Comparison of ENCODE assay signal across 9 mouse cellular contexts in genomic region chr7:82274011-82274709, GRCm38 (mm10).
DNase-seq lines count a peak whose midpoint lies in the region; ATAC-seq and TF ChIP-seq lines count a peak whose summit lies in the region.
"Had no signal": no experiment of that assay in that cellular context is flagged by ENCODE, and none has a peak within 500 bp of the region (broad histone marks: within the 10 kb centered on the region; RNA-seq: fewer than 3 reads in every experiment).

No protein-coding gene starts in this region.

- no peak overlapping the region for H3ac ChIP-seq in C2C12 (ENCODE audit: control insufficient read depth, insufficient read length, low read depth)

- no peak overlapping the region for H3K4me2 ChIP-seq in stomach, embryonic 16.5 days (ENCODE audit: low read depth, low read length)

- H3K27me3 ChIP-seq in C2C12 (ENCODE audit: control insufficient read depth, insufficient read depth, insufficient read length): no peaks in the 10 kb centered on the region
- H3K27me3 ChIP-seq in stomach, embryonic 16.5 days (ENCODE audit: control insufficient read depth, insufficient read depth, low read length): no peaks in the 10 kb centered on the region

- no peak overlapping the region for H3K27ac ChIP-seq in stomach, embryonic 16.5 days (ENCODE audit: low read length)
- H3K27ac ChIP-seq: macrophage had no signal

- WGBS in stomach, embryonic 16.5 days: 36% methylated on average over 19 of the region's 19 CpGs

- DNase-seq in heart, adult 18-20 months: peak; percentile 53 to 71
- DNase-seq in heart, adult 11 months: no peak
- DNase-seq in cerebellum, adult 8-10 months: peak; percentile 31
- peak; percentile 55 for DNase-seq in gastrocnemius, adult 18-20 months (ENCODE audit: low spot score)
- peak; percentile 52 to 53 for DNase-seq in kidney, postnatal 25 days
- DNase-seq in lung, postnatal 36 days: peak; percentile 50

- H3K79me3 ChIP-seq in C2C12 (ENCODE audit: low read depth): no peaks in the 10 kb centered on the region

- H3K4me3 ChIP-seq in C2C12 (ENCODE audit: insufficient read depth, poor library complexity, severe bottlenecking): no peak overlapping the region
- H3K4me3 ChIP-seq in stomach, embryonic 16.5 days (replicated peaks; ENCODE audit: low read length): no peak overlapping the region

- H3K9ac ChIP-seq in stomach, embryonic 16.5 days (ENCODE audit: low read length): no peak overlapping the region

- H3K4me1 ChIP-seq in stomach, embryonic 16.5 days (ENCODE audit: control insufficient read depth, insufficient read depth, low read length): no peaks in the 10 kb centered on the region

- peak; percentile 19; the same call in 1 of the 2 replicates for ATAC-seq in stomach, embryonic 16.5 days (ENCODE audit: insufficient read depth, low FRiP score)

- H3K36me3 ChIP-seq in C2C12 (ENCODE audit: control insufficient read depth, insufficient read depth): no peaks in the 10 kb centered on the region
- H3K36me3 ChIP-seq in stomach, embryonic 16.5 days (ENCODE audit: control insufficient read depth, insufficient read depth, low read length): no peaks in the 10 kb centered on the region

- peak; percentile 41 for TF ChIP-seq CTCF in C2C12 (IDR thresholded peaks at IDR 0.05; ENCODE audit: control insufficient read depth, insufficient read depth, insufficient read length)

- no peaks in the 10 kb centered on the region for H3K9me3 ChIP-seq in stomach, embryonic 16.5 days (replicated peaks; ENCODE audit: control insufficient read depth, low read length)

- H3K79me2 ChIP-seq in C2C12 (ENCODE audit: control insufficient read depth, insufficient read depth): no peaks in the 10 kb centered on the region

TF ChIP-seq in C2C12, 6 proteins besides CTCF, POLR2A, EP300 and RAD21:
- TF ChIP-seq CEBPB (IDR thresholded peaks at IDR 0.05; ENCODE audit: low read depth): no peak
- no peak for TF ChIP-seq MYOG (IDR thresholded peaks at IDR 0.05; ENCODE audit: control insufficient read depth, extremely low read depth, insufficient read length)
- TF ChIP-seq MYOD1 (IDR thresholded peaks at IDR 0.05; ENCODE audit: control insufficient read depth, insufficient read length, low read depth): no peak
- TF ChIP-seq MAX (IDR thresholded peaks at IDR 0.05): no peak
- TF ChIP-seq USF1 (IDR thresholded peaks at IDR 0.05; ENCODE audit: low read depth): no peak
- TF ChIP-seq FOSL1 (IDR thresholded peaks at IDR 0.05; ENCODE audit: insufficient read depth, low read length, poor library complexity, severe bottlenecking): no peak
